Mouse (Mus musculus): ENCODE data around the gene Vps41.

- TF ChIP-seq CTCF (conservative IDR thresholded peaks at IDR 0.05; ENCODE audit: low read length) = no peak
- TF ChIP-seq POU5F1 (IDR thresholded peaks at IDR 0.05; ENCODE audit: borderline replicate concordance, low read length) = no peak
These were observed 64.2 kb downstream of the Vps41 start for GRCm38 (mm10) chr13:18781250-18781649.

Measured in E14TG2a.4 (cell line).